Mouse (Mus musculus) embryonic facial prominence, embryonic 15.5 days (tissue): ENCODE measurements around the gene Ccdc36. TPM values are rescaled to one million over a fixed set of nuclear protein-coding genes. Genes with fewer than 3 reads are reported as not detected.

Experiments
- ATAC-seq: fragments of 200-750 bp; cut with Nextera tagmentation; 2 replicates; pipeline ENCODE4 v1.8.0; 2017; ENCODE audit warnings: low read depth, moderate TSS enrichment; ENCODE audit not compliant: insufficient number of reproducible peaks, low FRiP score, low TSS enrichment
- H3K27ac ChIP-seq: fragments of 300-500 bp; sonication (generic); replicated peaks from 2 replicates; pipeline ENCODE4 v1.5.1; 2015; ENCODE audit warnings: mild to moderate bottlenecking, inconsistent platforms
- H3K27me3 ChIP-seq: fragments of 300-500 bp; sonication (generic); 2 replicates; pipeline ENCODE4 v1.6.1; 2015; ENCODE audit warnings: inconsistent platforms
- H3K36me3 ChIP-seq: fragments of 300-500 bp; sonication (generic); 2 replicates; pipeline ENCODE4 v1.6.1; 2015; ENCODE audit warnings: mild to moderate bottlenecking, inconsistent platforms
- H3K4me1 ChIP-seq: fragments of 300-500 bp; sonication (generic); 2 replicates; pipeline ENCODE4 v1.6.1; 2015; ENCODE audit warnings: inconsistent platforms
- H3K4me2 ChIP-seq: fragments of 300-500 bp; sonication (generic); replicated peaks from 2 replicates; pipeline ENCODE4 v1.6.1; 2015; ENCODE audit warnings: mild to moderate bottlenecking, inconsistent platforms
- H3K4me3 ChIP-seq: fragments of 300-500 bp; sonication (generic); replicated peaks from 2 replicates; pipeline ENCODE4 v1.5.1; 2015; ENCODE audit warnings: mild to moderate bottlenecking, inconsistent platforms
- H3K9ac ChIP-seq: fragments of 300-500 bp; sonication (generic); 2 replicates; pipeline ENCODE4 v1.6.1; 2015; ENCODE audit warnings: inconsistent platforms
- H3K9me3 ChIP-seq: fragments of 300-500 bp; sonication (generic); replicated peaks from 2 replicates; pipeline ENCODE4 v1.6.1; 2016; ENCODE audit warnings: inconsistent platforms
- WGBS: fragments of 180-500 bp; shearing (Covaris S2); methylation state at CpG from one replicate; pipeline ENCODE4 v1.1.7; 2015; 5-methylcytosine and 5-hydroxymethylcytosine counted together
- polyA plus RNA-seq: library from polyadenylated mRNA; unstranded; fragments of >200 nt; fragmentation: Nextera tagmentation; extraction: Ambion mirVana; gene quantifications from 2 replicates; pipeline ENCODE4 v1.2.1, GENCODE M21; 2015

Ccdc36 gene
- polyA plus RNA-seq, 1 experiment from 2014 or later = 1.2 TPM

- Histone ChIP-seq H3K36me3 (peaks cover 82% of the 10 kb centered on the region), H3K27me3 (no peaks in the 10 kb centered on the region), H3K9me3 (no peaks in the 10 kb centered on the region), H3K4me1 (no peaks in the 10 kb centered on the region), H3K4me3 (no peak overlapping the region), H3K9ac (no peak overlapping the region), H3K4me2 (no peak overlapping the region), H3K27ac (no peak overlapping the region)
- no peak for ATAC-seq
- WGBS = 90% methylated on average over 9 of the region's 9 CpGs
Measured at GRCm38 (mm10) chr9:108378234-108378633, 50.0 kb downstream of the Ccdc36 start.

Other genes with a start within 250 kb of the Ccdc36 start
- 1.0 and 1.3 TPM in 2 replicates for gene Bsn, start 238.1 kb downstream of the Ccdc36 start, polyA plus RNA-seq
- gene Dag1, start 164.5 kb downstream of the Ccdc36 start, polyA plus RNA-seq = 84.0 and 85.9 TPM in 2 replicates
- 41.7 and 42.9 TPM in 2 replicates for gene Nicn1, start 138.1 kb downstream of the Ccdc36 start, polyA plus RNA-seq
- 10.8 and 11.2 TPM in 2 replicates for gene Amt, start 131.6 kb downstream of the Ccdc36 start, polyA plus RNA-seq
- 452 and 468 TPM in 2 replicates for gene Rhoa, start 122.4 kb downstream of the Ccdc36 start, polyA plus RNA-seq
- gene Tcta, start 122.3 kb downstream of the Ccdc36 start, polyA plus RNA-seq = 41.3 and 51.6 TPM in 2 replicates
- 713 and 715 TPM in 2 replicates for gene Gpx1, start 89.6 kb downstream of the Ccdc36 start, polyA plus RNA-seq
- 97.5 and 99.4 TPM in 2 replicates for gene Usp4, start 80.6 kb downstream of the Ccdc36 start, polyA plus RNA-seq
- gene 1700102P08Rik, start 35.7 kb downstream of the Ccdc36 start, polyA plus RNA-seq = 1.0 and 1.1 TPM in 2 replicates
- gene BC048562, start 8.0 kb upstream of the Ccdc36 start, polyA plus RNA-seq = not detected in 2 replicates
- gene Ccdc71, start 32.0 kb upstream of the Ccdc36 start, polyA plus RNA-seq = 58.6 and 60.7 TPM in 2 replicates
- 33.4 and 35.7 TPM in 2 replicates for gene Klhdc8b, start 33.1 kb upstream of the Ccdc36 start, polyA plus RNA-seq
- 70.2 and 71.7 TPM in 2 replicates for gene Lamb2, start 51.3 kb upstream of the Ccdc36 start, polyA plus RNA-seq
- 69.8 and 75.4 TPM in 2 replicates for gene Usp19, start 62.1 kb upstream of the Ccdc36 start, polyA plus RNA-seq
- 114 and 117 TPM in 2 replicates for gene Qars, start 79.2 kb upstream of the Ccdc36 start, polyA plus RNA-seq
- 110 and 125 TPM in 2 replicates for gene Qrich1, start 88.3 kb upstream of the Ccdc36 start, polyA plus RNA-seq
- gene Impdh2, start 131.8 kb upstream of the Ccdc36 start, polyA plus RNA-seq = 172 and 173 TPM in 2 replicates
- gene Ndufaf3, start 138.9 kb upstream of the Ccdc36 start, polyA plus RNA-seq = 63.8 and 65.6 TPM in 2 replicates
- gene Dalrd3, start 141.4 kb upstream of the Ccdc36 start, polyA plus RNA-seq = 137 and 139 TPM in 2 replicates
- gene Wdr6, start 150.3 kb upstream of the Ccdc36 start, polyA plus RNA-seq = 89.6 and 93.7 TPM in 2 replicates
- 10.4 and 12.2 TPM in 2 replicates for gene P4htm, start 169.2 kb upstream of the Ccdc36 start, polyA plus RNA-seq
- 46.9 and 49.5 TPM in 2 replicates for gene Arih2, start 220.9 kb upstream of the Ccdc36 start, polyA plus RNA-seq
- 36.5 and 37.7 TPM in 2 replicates for gene Slc25a20, start 233.6 kb upstream of the Ccdc36 start, polyA plus RNA-seq